Mouse (Mus musculus) left cerebral cortex, postnatal 4 days (tissue): ENCODE measurements around the gene Agrn. TPM values are rescaled to one million over a fixed set of nuclear protein-coding genes. Genes with fewer than 3 reads are reported as not detected.
A peak's percentile ranks its signal among the peaks of the same experiment; 100 is the strongest.

ENCODE experiments used
- DNase-seq: peaks from one replicate; pipeline ENCODE4 v3.0.0-alpha.2; 2022
- intact Hi-C: fragments of 180-260 bp; cut with DNase I; formaldehyde crosslinking; loops from one replicate; pipeline ENCODE4 v1.15.1; 2025
- total RNA-seq, 2 experiments: library from RNA; stranded (reverse); gene quantifications; 2 replicates each; pipeline ENCODE4 v1.2.3; 2021

Agrn gene
- 100 to 1,000 TPM; 330 to 331 TPM for total RNA-seq

DNA sequence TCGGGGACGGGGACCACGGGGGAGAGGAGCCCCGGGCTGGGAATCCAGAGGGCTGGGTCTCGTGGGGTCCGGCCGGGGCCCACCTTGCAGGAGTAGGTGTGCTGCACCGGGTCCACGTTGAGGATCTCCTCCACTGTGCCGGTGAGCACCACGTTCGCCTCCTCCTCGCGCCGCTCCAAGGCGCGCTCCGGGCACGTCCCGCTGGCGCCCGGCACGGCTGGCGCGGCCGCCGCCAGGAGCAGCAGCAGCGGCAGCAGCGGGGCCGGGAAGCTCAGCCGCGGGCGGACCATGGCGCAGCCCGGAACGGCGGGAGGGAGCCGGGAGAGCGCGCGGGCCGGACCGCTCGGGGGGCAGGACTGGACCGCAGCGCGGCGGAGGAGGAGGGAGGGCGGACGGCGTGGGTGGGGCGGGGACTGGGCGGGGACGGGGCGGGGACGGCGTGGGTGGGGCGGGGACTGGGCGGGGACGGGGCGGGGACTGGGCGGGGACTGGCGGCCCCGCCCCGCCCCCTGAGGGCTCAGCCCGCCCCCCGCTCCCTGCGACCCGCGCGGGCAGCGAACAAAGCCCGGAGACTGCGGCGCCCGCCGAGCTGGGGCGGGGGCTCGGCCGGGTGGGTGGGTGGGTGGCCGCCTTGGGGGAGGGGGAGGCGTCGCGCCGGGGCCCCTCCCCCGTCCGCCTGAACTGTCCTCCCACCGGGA is at the start of gene Agrn:
Agrn (minus strand) TSS at position 358 of the 698 bp plus-strand sequence.
- intact Hi-C loops, result no loop called here
- DNase-seq, result peak; percentile 80

DNA sequence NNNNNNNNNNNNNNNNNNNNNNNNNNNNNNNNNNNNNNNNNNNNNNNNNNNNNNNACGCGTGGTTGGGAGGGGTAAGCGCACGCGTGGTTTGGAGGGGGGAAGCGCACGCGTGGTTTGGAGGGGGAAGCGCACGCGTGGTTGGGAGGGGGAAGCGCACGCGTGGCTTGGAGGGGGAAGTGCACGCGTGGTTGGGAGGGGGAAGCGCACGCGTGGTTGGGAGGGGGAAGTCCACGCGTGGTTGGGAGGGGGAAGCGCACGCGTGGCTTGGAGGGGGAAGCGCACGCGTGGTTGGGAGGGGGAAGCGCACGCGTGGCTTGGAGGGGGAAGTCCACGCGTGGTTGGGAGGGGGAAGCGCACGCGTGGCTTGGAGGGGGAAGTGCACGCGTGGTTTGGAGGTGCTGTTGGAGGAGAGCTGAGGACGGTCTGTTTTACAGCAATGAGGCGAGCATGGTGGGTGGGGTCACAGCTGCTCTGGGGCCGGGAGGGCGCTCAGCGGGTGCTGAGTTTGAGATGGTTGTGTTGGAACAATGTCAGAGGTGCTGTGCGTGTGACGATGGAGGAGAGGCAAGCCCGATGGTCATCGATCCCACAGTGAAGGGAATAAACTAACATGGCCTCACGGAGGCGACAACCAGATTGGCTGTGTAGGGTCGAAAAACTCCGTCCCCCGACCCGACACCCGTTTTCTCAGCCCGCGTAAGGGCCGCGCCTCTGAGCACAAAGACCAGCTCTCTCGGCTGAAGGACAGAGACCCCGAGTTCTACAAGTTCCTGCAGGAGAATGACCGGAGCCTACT is 39.6 kb upstream of the Agrn start:
- intact Hi-C loops, result no loop called here

GRCm38 (mm10) chr4:156235808-156236533 is 38.7 kb upstream of the Agrn start, which contains the start of gene Noc2l:
Gene Noc2l (plus strand): TSS chr4:156236010.
- intact Hi-C loops, result no loop called here
- peak; percentile 95 for DNase-seq

More for the DNA sequence above, 39.6 kb upstream of the Agrn start:
- no peak for DNase-seq

- intact Hi-C loops, result no loop called here
- no peak for DNase-seq
Observed at GRCm38 (mm10) chr4:156235360-156235770, 38.1 kb upstream of the Agrn start.

DNA sequence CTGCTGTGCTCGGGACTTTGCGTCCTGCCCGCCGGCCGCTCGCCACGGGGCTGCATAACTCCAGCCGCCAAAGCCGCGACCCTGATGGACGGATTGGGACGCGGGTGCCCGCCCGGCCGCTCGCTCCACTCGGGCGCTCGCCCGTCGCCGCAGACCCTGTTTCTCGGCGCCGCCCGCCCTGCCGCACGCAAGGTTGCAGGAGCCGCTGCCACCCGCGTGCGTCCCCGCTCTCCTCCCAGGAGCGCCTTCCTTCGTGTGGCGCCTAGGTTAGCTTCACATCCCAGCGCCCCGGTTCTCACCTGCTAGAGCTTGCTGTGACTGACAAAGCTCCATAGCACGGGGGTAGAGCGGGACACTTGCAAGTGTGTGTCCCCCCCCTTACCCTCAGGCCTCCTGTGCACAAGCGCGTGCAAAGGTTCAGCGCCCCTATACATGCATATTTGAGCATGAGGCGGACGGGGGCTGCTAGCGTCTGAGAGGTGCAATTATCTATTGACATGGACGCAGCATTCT is 37.5 kb upstream of the Agrn start, which contains the start of gene Plekhn1:
Plekhn1 (minus strand) TSS at position 157 of the 513 bp plus-strand sequence.
- peak; percentile 85 for DNase-seq
- intact Hi-C loops, result no loop called here

DNA sequence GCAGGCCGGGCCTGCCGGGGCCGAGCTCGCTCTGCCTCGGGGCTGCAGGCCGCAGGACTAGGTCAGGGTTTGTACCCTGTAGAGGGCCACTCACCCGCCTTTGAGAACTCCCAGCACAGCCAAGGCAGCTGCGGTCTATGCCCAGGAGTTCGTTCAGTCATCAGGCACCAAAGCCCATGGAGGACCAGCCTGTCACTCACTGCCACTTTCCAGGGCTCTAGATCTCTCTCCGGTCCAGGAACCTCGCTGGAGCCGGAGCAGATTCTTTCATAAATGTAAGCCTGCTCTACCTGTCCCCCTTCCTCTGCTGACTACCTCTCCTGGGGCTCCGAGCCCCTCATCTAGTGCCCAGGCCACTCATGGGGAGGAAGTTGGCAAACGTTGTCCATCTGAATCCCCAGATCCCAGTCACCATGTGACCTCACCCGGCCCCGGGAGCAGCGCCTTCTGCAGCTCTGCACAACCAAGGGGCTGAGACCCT is 36.8 kb upstream of the Agrn start:
- intact Hi-C loops, result no loop called here
- DNase-seq, result no peak

- intact Hi-C loops, result no loop called here
- DNase-seq, result no peak
Observed at GRCm38 (mm10) chr4:156228393-156229024, 31.2 kb upstream of the Agrn start.

GRCm38 (mm10) chr4:156227752-156228392 is 30.6 kb upstream of the Agrn start:
- intact Hi-C loops, result no loop called here

DNA sequence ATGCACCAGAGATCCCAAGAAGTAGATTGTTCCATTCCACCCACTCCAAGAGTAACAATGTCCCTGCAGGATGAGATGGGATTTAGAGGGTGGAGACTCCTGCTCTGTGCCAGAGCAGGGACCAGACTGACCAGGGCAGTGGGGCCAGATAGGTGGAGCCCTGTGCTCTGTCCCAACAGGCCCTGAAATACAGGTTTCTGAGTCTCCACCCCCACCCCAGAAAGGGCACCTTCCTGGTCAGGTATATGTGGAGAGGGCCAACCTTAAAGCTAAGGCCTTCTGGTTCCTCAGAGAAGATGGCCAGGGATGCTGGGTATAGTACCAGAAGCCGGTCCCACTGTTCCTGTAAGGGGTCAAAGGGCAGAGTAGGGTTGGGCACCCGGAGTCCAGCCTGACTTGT is 27.0 kb upstream of the Agrn start:
- DNase-seq, result no peak
- intact Hi-C loops, result no loop called here

More at GRCm38 (mm10) chr4:156227752-156228392, 30.6 kb upstream of the Agrn start:
- DNase-seq, result no peak

GRCm38 (mm10) chr4:156219936-156220335 is 22.6 kb upstream of the Agrn start:
- DNase-seq, result no peak
- intact Hi-C loops, result no loop called here

DNA sequence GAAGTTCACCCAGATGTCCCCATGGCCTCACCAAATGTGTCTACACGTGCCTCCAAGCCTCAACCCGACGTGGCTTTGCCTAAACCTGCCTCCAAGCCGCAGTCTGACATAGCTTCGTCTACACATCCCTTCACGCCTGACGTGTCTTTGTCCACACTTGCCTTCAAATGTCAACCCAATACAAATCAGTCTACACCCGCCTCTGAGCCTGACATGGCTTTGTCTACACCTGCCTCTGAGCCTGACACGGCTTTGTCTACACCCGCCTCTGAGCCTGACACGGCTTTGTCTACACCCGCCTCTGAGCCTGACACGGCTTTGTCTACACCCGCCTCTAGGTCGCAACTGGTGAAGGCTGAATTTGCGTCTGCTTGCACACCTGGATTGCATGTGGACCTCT is 20.6 kb upstream of the Agrn start:
- DNase-seq, result no peak
- intact Hi-C loops, result no loop called here

GRCm38 (mm10) chr4:156217022-156217669 is 19.9 kb upstream of the Agrn start:
- no peak for DNase-seq
- intact Hi-C loops, result no loop called here

GRCm38 (mm10) chr4:156216196-156216595 is 18.9 kb upstream of the Agrn start:
- intact Hi-C loops, result no loop called here
- DNase-seq, result no peak

- no peak for DNase-seq
- intact Hi-C loops, result no loop called here
Observed at GRCm38 (mm10) chr4:156215649-156216048, 18.4 kb upstream of the Agrn start, which contains the start of gene Perm1. Gene Perm1 (plus strand): TSS chr4:156215868.

- DNase-seq, result no peak
- intact Hi-C loops, result no loop called here
Observed at GRCm38 (mm10) chr4:156213134-156213533, 15.8 kb upstream of the Agrn start.

- intact Hi-C loops, result no loop called here
- DNase-seq, result no peak
Observed at GRCm38 (mm10) chr4:156209963-156210635, 12.8 kb upstream of the Agrn start.

DNA sequence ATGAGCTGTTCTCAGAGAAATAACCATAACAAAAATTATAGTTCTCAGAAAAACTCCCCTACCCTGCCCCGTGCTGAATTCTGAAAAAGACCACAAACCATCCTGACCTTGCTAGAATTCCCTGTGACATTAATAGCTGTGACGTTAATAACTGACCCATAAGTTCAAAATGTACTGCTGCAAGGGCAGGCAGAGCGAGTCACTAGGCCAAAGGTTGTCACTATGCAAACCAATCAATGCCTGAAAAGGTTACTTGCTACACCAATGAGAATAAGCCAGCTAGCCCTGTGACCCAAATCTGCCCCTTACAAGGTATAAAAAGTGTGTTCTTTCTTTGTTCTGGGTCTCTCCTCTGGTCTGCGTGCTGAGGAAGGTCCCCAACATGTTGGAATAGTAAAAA is 11.6 kb upstream of the Agrn start:
- intact Hi-C loops, result no loop called here
- DNase-seq, result no peak

GRCm38 (mm10) chr4:156203413-156204131 is 6.3 kb upstream of the Agrn start:
- no peak for DNase-seq
- intact Hi-C loops, result no loop called here
